Mouse (Mus musculus): Measurements from ENCODE around the gene Mucl3.

Mucl3 gene

DNA sequence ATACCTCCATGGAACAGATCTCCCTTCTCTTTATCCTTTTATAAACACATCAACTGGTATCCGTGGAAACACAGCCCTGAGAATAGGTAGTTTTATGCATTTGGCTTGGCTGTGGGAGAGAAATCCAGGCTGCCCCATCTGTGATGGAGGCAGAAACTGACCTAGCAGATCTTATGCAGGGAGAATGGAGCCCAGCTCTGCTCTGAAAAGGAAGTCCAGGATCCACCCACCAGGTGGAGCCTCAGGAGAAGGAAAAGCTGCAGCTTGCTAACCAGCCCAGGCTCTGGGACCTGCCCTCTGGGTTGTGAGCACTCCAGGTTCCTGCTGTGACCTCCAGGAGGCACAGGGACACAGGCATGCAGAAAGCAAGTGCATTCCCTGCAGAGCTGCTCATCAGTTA lies 9.5 kb downstream of the Mucl3 start:
- peak; percentile 11 for DNase-seq

DNA sequence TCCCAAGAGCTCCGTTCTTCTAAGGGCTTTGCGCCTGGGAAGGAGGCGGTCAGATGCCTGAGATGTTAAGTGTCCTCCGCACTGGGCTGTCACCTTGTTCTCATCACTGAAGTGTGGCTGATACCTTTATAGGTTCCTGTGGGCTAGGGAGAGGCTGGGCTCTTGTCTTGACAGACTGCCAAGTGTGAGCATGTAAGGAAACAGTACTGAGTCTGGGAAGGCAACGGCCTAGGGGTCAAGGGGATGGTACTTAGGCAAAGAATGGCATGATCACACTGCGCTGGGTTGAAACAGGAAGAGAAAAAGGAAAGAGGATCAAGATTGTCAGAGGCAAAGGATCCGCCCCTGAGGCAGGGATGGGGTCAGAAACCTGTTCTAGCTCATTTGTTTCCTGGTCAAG lies 17.0 kb downstream of the Mucl3 start, which contains the start of gene Gm9573:
Gm9573 (minus strand) TSS at position 101 of the 400 bp plus-strand sequence.
- no peak for DNase-seq

DNA sequence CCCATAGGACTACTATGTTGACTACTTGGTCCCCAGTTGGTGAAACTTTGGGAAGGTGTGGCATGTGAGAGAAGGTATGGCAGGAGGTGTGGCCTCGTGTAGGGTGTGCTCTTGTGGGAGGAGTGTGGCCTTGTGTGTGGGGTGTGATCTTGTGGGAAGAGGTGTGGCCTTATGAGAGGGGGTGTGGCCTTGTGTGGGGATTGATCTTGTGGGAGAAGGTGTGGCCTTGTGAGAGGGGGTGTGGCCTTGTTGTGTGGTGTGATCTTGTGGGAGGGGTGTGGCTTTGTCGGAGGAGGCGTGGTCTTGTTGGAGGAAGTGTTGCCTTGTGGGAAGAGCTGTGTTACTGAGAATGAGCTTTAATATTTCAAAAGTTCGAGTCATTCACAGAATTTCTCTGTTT lies 26.4 kb downstream of the Mucl3 start:
- peak; percentile 18 for DNase-seq

DNA sequence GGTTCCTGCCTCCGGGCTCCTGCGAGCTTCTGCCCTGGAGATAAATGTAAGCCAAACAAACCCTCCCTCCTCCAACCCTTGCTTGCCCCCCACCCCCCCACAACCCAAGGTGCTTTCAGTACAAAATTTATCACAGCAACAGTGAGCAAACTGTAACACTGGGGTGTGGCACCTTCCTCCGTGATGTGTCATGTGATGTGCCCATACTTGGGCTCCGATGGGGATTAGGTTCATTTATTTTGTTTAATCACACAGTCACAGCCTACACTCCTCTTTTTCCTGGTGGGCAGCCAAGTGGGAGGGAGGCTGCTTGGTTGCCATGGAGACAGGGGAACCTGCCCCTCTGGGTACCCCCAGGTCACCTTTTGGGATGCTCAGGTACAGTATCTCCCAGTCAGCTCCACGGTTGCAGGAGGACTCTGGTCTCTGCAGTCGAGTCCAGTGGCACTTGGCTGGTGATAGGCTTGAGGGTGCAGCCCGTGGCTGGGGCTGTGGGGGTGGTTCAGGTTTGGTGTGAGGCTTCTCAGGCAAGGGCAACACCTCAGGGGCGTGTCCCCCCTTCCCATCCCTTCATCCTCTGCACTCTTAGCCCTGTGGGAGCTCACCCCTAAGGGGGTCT lies 41.6 kb downstream of the Mucl3 start:
- no peak for DNase-seq

DNA sequence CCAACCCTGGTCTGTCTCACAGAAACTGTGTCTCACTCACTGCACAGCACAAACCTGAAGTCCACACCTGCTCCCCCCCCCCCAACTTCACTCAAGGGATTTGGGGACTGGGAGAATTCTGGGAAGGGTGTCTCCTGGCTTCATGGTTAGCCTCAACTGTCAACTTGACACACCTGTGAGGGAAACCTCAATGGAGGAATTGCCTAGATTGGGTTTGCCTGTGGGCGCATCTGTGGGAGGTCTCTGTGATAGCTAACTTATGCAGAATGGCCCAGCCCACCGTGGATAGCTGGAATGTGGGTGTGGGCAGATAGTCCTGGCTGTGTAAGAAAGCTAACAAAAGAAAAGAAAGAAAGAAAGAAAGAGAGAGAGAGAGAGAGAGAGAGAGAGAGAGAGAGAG lies 42.2 kb downstream of the Mucl3 start, which contains the start of gene Sfta2:
Sfta2 (plus strand) TSS at position 301 of the 400 bp plus-strand sequence.
- DNase-seq: no peak

DNA sequence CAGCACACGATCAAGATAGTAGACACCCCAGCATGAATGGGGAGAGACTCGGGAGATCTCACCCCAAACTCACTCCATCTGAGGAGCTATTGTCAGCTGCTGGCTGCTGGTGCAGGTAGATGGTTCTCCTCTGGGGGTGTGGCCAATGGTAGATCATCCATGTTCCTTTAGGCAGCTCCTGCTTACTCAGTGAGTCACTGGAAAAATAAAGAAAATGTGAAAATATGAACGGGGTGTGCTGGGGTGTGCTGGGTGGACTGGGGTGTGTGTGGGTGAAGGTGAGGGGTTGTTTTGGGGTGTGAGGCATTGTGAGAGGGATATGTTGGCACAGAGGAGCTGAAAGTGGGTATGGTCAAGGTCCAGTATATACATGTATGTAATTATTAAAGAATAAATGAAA lies 46.1 kb downstream of the Mucl3 start:
- DNase-seq: no peak

DNA sequence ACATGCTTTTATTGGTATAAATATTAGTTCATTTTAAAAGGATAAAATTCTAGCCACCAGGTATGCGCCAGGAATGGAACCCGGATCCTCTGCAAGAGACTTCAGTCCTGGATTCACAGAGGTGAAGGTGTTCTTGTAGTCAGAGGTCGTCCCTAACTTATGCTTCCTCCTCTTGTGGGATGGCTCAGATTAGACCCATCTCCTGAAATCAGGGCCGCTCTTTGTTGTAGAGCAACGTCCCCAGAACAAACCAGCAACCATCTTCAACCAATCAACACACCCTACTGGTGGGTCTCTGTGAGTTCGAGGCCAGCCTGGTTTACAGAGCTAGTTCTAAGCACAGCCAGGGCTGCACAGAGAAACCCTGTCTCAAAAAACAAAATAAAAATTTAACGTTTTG lies 49.0 kb downstream of the Mucl3 start:
- DNase-seq: no peak

DNA sequence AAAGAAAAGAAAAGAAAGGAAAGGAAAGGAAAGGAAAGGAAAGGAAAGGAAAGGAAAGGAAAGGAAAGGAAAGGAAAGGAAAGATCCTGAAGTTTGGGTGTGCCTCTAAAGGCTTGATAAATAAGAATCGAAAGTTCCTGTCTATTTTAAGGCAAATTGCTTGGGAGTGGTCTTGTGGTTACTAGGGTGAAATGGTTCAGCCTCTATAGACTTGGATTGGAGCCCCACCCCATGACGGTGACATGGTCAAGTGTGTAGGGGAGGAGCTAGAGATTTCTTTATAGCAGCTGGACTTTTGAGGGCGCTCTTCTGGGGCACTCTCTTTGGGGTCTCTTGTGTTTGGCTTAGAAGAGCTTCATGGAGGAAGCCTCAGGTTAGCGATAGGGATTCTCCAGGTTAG lies 49.7 kb downstream of the Mucl3 start:
- DNase-seq: no peak

DNA sequence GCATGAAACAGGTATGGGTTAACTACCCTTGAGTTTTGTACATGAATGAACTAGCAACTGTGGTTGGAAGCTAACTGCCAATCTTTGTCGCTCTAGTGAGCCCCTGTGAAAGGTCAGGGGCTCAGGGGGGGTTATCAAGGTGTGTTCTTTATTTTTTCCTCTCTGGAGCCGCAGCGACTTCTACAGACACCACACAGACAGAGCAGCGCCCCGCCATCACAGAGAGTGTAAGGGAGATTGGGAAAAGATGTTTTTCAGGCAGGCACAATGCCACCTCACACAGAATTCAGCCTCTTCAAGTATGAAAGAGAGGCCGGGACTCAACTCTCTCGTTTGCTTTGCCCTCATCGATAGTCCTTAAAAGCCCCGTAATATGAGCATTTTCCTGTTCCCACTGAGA lies 51.4 kb downstream of the Mucl3 start:
- DNase-seq: no peak

DNA sequence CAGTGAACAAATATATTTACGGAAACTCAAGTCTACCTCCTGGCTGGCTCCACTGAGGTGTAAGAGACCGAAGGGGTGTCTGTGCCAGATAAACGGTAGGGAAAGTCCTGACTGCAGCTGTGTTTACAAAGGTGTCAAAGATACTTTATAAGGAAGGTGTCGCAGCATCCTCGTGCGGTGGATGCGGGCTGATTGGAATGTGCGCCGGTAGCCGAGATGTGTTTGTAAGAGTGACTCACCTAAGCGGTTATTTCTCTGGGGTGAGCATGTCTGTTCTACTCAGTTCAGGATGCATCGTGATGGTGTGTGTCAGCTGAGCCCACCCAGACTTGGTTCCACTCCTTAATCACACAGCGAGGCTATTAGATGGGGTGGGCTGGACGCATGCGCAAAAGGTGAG lies 51.8 kb downstream of the Mucl3 start:
- no peak for DNase-seq

DNA sequence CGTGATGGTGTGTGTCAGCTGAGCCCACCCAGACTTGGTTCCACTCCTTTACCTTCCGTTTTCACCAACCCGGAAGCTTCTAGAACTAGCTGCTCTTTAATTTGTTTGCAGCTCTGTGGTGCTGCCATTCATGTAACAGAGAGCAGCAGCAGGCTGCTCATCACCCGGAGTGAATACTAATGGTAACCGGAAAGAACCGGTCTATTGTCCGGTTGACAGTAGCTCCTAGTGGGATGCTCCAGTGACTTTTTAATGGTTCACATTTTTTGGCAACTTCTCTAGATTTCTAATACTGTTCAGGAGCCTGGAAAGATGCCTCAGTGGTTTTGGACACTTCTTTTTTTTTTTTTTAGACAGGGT lies 52.3 kb downstream of the Mucl3 start:
- no peak for DNase-seq

DNA sequence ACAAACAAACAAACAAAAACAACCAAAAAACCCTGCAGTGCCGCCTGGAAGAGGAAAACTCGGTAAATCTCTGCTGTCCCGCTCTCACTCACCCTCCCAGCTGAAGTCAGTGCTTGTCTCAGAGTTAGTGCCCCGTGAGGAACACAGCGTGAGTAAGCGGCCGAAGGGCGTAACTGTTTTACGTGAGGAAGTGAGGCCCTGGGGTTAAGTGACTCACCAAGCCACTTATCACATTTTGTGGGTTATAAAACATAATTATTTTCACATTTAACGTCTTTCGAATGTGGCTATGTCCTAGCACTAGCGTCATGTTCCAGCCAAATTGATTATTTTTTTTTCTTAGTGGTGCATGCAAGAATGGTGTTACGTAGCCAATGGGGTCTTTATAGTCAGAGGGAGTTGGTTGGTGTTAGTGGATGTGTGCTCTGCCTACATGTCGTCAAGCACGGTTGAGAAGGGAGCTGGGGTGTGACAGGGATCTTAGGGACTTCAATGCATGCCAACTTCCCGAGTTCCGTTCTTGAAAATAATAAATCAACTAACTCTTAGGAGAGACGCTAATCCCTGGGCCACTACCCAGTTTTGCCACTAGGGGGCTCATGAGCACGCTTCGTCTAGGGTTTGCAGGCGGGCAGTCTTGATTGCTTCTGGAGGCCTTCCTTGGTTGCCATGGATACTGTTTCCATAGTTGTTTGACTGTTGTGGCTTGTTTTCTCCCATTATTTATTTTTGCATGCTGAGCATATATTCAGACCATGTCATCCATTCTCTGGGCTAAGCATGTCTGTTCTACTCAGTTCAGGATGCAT lies 52.9 kb downstream of the Mucl3 start:
- DNase-seq: peak; percentile 61

DNA sequence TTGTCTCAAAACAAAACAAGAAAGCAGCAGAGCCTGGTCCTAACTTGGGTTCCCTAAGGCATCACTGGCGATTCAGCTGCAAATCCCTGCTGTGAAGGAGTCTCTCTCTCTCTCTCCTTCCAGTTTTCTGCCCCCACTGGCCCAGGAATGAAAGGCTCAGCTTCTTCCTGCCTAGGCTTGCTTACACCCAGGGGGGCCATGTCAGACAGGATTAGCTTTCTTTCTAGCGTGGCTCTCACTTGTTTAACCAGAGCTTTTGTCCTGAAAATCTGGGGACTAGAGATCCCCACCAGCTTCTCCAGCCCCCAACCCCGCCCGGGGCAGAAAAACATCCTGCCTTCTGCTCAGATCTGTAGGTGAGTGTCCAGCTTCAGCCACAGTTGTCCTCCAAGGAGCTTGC lies 55.1 kb downstream of the Mucl3 start:
- DNase-seq: no peak

DNA sequence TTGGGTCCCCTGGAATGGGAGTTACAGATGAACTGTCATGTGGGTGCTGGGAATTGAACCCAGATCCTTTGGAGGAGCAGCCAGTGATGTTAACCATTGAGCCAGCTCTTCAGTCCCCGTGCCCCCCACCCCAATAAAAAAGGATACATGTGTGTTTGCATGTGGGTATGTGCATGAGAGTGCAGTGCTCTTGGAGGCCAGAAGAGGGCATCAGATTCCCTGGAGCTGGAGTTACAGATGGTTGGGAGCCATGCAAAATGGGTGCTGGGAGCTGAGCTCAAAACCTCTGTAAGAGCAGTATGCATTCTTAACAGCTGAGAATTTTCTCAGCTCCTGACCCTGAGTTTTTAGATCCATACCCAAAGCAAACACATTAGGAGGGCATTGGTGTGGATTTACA lies 56.2 kb downstream of the Mucl3 start:
- no peak for DNase-seq

Data from liver (tissue).